Mouse (Mus musculus): ENCODE data around the gene Tnmd. TPM values are rescaled to one million over a fixed set of nuclear protein-coding genes. Genes with fewer than 3 reads are reported as not detected.

Gene Tnmd
- polyA plus RNA-seq, 1 experiment from 2014 or later: 11.0 TPM

DNA sequence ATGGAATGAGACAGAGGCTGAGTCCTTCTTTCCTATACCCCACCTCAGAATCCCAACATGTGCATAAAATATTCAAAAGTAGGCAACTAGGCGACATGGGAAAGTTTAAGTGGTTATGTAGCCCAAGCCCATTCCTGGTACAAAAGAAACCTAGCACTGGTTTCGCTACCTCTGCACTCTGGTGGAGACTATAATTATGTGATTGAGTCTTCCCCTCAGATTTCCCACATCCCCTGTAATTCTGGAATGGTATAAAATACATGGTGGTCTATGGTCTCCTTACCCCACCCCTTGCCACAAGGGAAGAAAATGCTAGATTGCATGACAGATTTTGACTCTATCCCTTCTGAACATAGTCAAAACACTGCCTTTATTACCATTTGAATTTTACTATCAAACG lies 62.2 kb downstream of the Tnmd start:
- Histone ChIP-seq H3K36me3 (ENCODE audit: control insufficient read depth, insufficient read depth, low read length) (no peaks in the 10 kb centered on the region), H3K27ac (ENCODE audit: low read length) (no peak overlapping the region), H3K27me3 (ENCODE audit: control insufficient read depth, insufficient read depth, low read length) (no peaks in the 10 kb centered on the region), H3K4me1 (ENCODE audit: control insufficient read depth, insufficient read depth, low read length) (no peaks in the 10 kb centered on the region; the same call in 1 of the 2 replicates), H3K4me2 (replicated peaks; ENCODE audit: low read depth, low read length) (no peak overlapping the region), H3K9me3 (ENCODE audit: control insufficient read depth, low read depth, low read length) (no peaks in the 10 kb centered on the region), H3K4me3 (ENCODE audit: low read depth, low read length) (no peak overlapping the region), H3K9ac (replicated peaks; ENCODE audit: low read depth, low read length) (no peak overlapping the region)
- WGBS: 86% methylated on average over 3 of the region's 3 CpGs
- ATAC-seq (ENCODE audit: insufficient number of reproducible peaks, insufficient read depth, low FRiP score, low read depth): no peak

DNA sequence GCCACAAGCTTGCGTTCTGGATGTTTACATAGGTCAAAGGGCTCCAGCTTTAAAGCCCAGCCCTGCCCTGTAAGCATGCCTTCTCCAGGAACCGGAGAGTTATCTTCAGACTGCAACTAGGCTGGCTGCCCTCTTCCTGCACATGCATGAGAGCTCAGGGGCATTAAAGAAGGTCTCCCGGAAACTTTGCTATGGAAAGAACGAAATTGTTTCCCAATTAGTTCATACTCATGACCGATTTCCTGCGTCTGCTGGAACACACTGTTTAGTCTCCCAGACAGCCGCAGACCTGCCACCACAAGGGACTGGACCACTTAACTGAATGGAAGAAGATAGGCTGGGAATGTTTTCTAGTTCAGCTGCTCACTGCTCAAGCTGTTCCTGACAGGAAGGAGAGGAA lies 63.4 kb downstream of the Tnmd start:
- Histone ChIP-seq H3K36me3 (ENCODE audit: control insufficient read depth, insufficient read depth, low read length) (no peaks in the 10 kb centered on the region), H3K4me2 (replicated peaks; ENCODE audit: low read depth, low read length) (no peak overlapping the region), H3K27me3 (ENCODE audit: control insufficient read depth, insufficient read depth, low read length) (no peaks in the 10 kb centered on the region), H3K27ac (ENCODE audit: low read length) (peak overlapping the region; percentile 16; the same call in 1 of the 2 replicates), H3K4me3 (ENCODE audit: low read depth, low read length) (no peak overlapping the region), H3K9me3 (ENCODE audit: control insufficient read depth, low read depth, low read length) (no peaks in the 10 kb centered on the region), H3K9ac (replicated peaks; ENCODE audit: low read depth, low read length) (no peak overlapping the region), H3K4me1 (ENCODE audit: control insufficient read depth, insufficient read depth, low read length) (no peaks in the 10 kb centered on the region; the same call in 1 of the 2 replicates)
- ATAC-seq (ENCODE audit: insufficient number of reproducible peaks, insufficient read depth, low FRiP score, low read depth): peak; percentile 46; the same call in 1 of the 2 replicates
- 36% methylated on average over 7 of the region's 7 CpGs for WGBS

Other genes starting within 250 kb of the Tnmd start
- 6.9 and 8.0 TPM in 2 replicates for gene Pcdh19, start 162.0 kb upstream of the Tnmd start, polyA plus RNA-seq (2014; fragmentation: Nextera tagmentation; extraction: Ambion mirVana)
- 143 and 150 TPM in 2 replicates for gene Tspan6, start 47.4 kb downstream of the Tnmd start, polyA plus RNA-seq (2014; fragmentation: Nextera tagmentation; extraction: Ambion mirVana)
- gene Srpx2, start 57.4 kb downstream of the Tnmd start, polyA plus RNA-seq (2014; fragmentation: Nextera tagmentation; extraction: Ambion mirVana): 6.8 and 7.0 TPM in 2 replicates
- 5.3 and 6.5 TPM in 2 replicates for gene Sytl4, start 130.8 kb downstream of the Tnmd start, polyA plus RNA-seq (2014; fragmentation: Nextera tagmentation; extraction: Ambion mirVana)
- 47.3 and 49.5 TPM in 2 replicates for gene Cstf2, start 208.2 kb downstream of the Tnmd start, polyA plus RNA-seq (2014; fragmentation: Nextera tagmentation; extraction: Ambion mirVana)